Mouse (Mus musculus): Measurements from ENCODE around the gene Atp11a. TPM values are rescaled to one million over a fixed set of nuclear protein-coding genes. Genes with fewer than 3 reads are reported as not detected.

Atp11a gene
- total RNA-seq (2023; ENCODE audit: inconsistent age) = 0.42 to 1.2 TPM (median 0.90 TPM) in 4 replicates

GRCm38 (mm10) chr8:12756391-12757157 is at the start of gene Atp11a:
Atp11a (plus strand) TSS chr8:12757014.

GRCm38 (mm10) chr8:12873357-12874046 is 116.7 kb downstream of the Atp11a start, which contains the start of gene Mcf2l:
Mcf2l (plus strand) TSS chr8:12873806.

Other genes starting within 250 kb of the Atp11a start
- gene Spaca7, start 184.0 kb upstream of the Atp11a start, total RNA-seq (2023; ENCODE audit: inconsistent age) = not detected in 4 replicates
- 50.3 to 54.6 TPM (median 53.3 TPM) in 4 replicates for gene Tubgcp3, start 84.8 kb upstream of the Atp11a start, total RNA-seq (2023; ENCODE audit: inconsistent age)
- 0.21 to 0.26 TPM (median 0.26 TPM) in 3 of 4 replicates, not detected in the other for gene Mcf2l, start 116.8 kb downstream of the Atp11a start, total RNA-seq (2023; ENCODE audit: inconsistent age)

Data from B cell, adult (primary cell).